Mouse (Mus musculus): ENCODE measurements at regions not wholly inside any gene's neighbourhood (a gene's known extent, or its start where the extent isn't known, plus 50 kb on each side); places are given as distances from the start of the nearest gene placed in this dataset.

- DNase-seq (ENCODE audit: low spot score in 2 of 2) = no peak
Observed at GRCm38 (mm10) chr17:84129204-84129603, 58.5 kb downstream of the Zfp36l2 start.

DNA sequence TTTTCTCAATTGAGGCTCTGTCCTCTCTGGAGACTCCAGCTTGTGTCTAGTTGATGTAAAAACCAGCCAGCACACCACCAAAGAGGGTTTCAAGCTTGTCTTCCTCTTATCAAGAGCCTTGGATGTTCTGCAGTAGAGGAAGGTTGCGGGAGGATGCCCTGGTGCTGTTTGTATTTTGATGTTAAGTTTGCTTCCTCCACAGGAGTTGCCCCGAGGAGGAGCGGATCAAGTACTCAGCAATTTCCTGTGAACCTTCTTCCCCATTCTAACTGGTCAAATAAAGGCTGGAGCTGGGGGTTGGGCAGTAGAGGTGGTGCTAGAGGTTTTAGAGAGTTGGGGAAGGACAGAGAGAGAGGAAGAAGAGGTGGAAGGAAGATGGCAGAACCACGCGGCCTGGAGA is 59.5 kb downstream of the Zfp36l2 start:
- DNase-seq (ENCODE audit: low spot score in 2 of 2) = no peak

GRCm38 (mm10) chr17:84126168-84126567 is 61.6 kb downstream of the Zfp36l2 start:
- DNase-seq (ENCODE audit: low spot score in 2 of 2) = peak in 1 of 2 experiments; percentile 67

DNA sequence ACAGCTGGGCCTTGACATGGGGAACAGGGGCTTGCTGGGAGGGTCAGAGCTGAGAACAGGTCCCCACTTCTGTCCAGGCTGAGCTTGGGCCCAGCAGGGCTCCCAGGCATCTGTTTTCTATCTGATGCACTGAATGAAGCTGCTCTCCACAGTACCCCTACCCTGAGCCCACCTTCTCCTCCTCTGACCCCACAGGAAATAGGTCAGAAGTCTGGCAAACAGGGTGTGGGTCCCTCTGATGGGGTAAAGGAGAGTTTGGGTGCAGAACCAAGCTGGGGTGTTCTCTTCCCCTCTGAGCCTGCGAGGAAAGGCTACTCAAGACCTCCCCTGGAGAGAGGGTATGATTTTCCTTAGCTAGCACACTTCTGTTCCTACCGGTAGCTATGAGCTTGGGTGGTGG is 64.6 kb downstream of the Zfp36l2 start:
- no peak for DNase-seq (ENCODE audit: low spot score in 2 of 2)

DNA sequence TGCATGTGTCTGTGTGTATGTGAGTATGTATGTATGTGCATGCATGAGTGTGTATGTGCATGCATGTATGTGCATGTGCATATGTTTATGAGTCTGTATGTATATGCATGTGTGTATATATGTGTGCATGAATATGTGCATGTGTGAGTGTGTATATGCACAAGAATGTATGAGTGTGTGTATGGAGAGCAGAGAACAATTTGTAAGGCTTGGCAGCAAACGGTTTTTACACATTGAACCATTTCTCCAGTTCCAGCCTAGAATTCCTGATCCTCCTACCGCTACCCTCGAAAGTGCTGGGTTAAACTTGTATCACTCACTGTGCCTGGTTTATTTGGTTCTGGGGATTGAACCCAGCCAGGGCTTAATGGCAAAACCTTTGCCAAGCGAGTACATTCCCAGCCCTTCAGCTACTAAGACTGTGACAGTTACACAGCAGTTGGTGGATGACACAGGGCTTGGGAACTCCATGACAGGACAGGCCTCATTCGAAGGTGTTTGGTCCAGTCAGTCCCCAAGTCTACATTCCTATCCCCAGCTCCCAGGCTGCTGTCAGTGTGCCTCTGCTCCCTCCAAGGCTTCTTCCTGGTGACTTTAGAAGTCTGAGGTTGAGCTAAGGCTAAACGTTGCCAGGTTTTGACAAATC is 65.1 kb downstream of the Zfp36l2 start:
- DNase-seq (ENCODE audit: low spot score in 2 of 2) = no peak

DNA sequence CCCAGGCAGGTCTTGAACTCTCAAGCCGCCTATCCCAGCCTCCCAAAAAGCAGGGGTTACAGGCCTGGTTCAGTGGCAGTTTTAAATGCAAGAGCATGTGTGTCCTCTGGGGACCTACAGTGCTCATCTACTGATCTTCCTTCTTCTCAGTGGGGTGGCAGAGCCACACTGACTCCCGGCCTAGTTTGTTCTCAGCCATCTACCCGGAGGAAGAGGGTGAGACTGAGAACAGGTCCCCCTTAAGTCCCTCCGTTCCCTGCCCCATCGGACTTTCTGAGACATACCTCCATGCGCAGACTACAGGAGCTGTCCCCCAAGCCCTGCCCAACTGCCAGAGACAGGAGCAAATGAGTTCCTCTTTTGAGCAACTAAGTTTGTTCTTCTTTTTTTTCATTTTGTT is 66.5 kb downstream of the Zfp36l2 start:
- peak; percentile 52 to 79 for DNase-seq (ENCODE audit: low spot score in 2 of 2)

GRCm38 (mm10) chr17:84119221-84120017 is 68.3 kb downstream of the Zfp36l2 start:
- peak; percentile 72 to 83 for DNase-seq (ENCODE audit: low spot score in 2 of 2)

- DNase-seq (ENCODE audit: low spot score in 2 of 2) = no peak
Observed at GRCm38 (mm10) chr17:84118781-84119180, 69.0 kb downstream of the Zfp36l2 start.

GRCm38 (mm10) chr17:84118271-84118670 is 69.5 kb downstream of the Zfp36l2 start:
- DNase-seq (ENCODE audit: low spot score in 2 of 2) = peak in 1 of 2 experiments; percentile 51

- no peak for DNase-seq (ENCODE audit: low spot score in 2 of 2)
Observed at GRCm38 (mm10) chr17:84117756-84118155, 70.0 kb downstream of the Zfp36l2 start.

- DNase-seq (ENCODE audit: low spot score in 2 of 2) = peak; percentile 66 to 80
Observed at GRCm38 (mm10) chr17:84116340-84117279, 71.1 kb downstream of the Zfp36l2 start.

DNA sequence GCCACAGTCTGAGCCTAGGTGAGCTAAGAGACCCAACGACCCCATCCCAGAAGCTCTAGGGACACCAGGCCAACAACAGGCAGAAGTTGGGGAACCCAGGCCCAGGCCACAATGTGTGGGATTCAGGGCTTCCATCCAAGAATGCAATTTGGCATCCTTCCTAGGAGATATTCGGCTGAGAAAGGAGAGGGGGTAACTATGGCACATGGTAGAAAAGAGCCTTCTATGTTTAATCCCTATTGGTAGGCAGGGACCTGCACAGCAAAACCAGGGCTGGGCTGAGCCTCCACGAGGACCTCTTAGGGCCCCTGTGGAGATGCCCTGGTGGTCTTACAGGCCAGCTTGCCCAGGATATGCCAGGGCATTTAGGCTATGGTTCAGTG is 71.8 kb downstream of the Zfp36l2 start:
- DNase-seq (ENCODE audit: low spot score in 2 of 2) = no peak

- DNase-seq (ENCODE audit: low spot score in 2 of 2) = no peak
Observed at GRCm38 (mm10) chr17:84115133-84115532, 72.6 kb downstream of the Zfp36l2 start.

- no peak for DNase-seq (ENCODE audit: low spot score in 2 of 2)
Observed at GRCm38 (mm10) chr17:84114279-84114994, 73.3 kb downstream of the Zfp36l2 start.

DNA sequence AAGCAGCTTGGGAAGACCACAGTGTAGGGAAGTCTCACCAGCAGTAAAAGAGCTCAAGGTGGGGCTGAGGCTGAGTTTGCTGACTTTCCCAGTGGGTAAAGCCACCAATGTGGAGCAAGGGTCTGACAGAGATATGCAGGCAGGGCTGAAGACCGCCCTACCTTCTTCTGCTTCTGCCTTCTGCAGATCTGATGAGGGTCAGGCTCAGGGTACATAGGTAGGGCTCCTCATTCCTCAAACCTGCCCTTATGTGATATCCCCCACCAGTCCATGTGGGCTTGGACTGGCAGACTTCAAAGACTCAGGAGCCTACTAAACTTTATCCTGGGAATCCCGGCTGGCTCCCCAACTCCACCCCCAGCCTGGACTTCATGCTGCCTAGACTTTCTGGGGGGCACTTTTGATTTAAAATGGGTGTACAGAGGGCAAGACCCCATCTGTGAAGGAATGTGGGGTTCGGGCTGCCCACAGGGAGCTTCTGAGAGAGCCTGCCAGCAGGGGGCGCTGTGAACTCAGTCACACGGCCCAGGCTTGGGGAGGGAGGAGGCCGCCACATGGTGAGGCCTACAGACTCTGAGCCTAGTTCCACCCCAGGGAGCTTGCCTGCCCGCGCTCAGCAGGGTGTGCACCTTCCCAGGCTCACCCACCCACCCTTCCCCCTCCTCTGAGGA is 74.0 kb downstream of the Zfp36l2 start:
- DNase-seq (ENCODE audit: low spot score in 2 of 2) = peak; percentile 94 to 100

- DNase-seq (ENCODE audit: low spot score in 2 of 2) = no peak
Observed at GRCm38 (mm10) chr17:84112411-84113031, 75.2 kb downstream of the Zfp36l2 start.

DNA sequence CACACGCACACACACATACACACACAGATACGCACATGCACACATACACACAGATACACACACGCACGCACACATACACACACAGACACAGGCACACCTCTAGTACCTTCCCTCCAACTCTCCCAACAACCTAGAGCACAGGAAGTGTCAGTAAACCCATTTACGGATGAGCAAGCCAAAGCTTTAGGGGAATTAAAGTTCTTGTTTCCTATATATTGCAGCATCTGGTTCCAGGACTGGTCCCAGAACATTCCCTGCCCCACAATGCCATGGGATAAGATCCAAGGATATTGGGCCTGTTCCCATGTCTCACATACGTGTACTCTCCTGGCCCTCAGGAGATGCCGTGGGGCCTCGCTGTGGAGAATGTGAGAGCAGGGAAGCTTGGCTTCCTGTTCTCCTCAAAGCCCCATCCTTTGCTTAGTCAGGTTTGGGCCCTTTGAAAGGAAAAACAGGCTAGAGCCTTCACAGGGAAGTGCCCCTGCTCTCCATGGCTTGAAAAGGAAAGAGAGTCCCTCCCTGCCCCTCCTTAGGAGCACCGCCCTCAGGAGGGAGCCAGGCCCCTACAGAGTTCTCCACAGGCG is 75.9 kb downstream of the Zfp36l2 start:
- DNase-seq (ENCODE audit: low spot score in 2 of 2) = no peak

- DNase-seq (ENCODE audit: low spot score in 2 of 2) = no peak
Observed at GRCm38 (mm10) chr17:84110945-84111344, 76.8 kb downstream of the Zfp36l2 start.

DNA sequence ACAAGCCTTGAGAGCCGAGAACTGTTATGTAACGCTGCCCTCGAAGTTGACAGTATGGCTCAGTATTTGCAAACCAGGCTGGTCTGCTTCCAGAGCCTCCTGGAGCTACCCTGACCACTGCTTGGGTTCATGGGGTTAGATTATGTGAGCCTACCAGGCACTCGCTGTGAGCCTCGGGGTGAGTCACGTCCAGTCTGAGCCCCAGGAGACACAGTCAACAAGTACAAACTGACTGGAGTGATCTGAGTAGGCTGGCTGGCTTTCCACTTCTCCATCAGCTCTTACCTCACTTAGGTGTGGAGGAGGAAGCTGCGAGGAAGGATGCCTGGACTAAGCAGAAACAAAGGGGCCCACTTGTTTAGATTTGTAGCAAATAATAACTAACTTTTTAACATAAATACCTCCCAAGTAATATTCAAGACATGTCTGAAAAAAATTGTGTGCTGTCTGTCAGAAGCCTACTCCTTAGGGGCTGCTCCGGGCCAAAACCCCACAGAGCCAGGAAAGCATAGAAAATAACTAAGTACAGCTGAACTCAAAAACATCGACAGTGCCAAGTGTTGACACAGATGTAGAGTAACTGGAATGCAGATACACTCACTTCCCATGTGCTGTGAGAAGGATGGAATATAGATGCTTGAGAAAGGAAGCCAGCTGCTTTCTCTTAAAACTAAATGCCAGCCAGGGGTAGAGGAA is 77.6 kb downstream of the Zfp36l2 start:
- no peak for DNase-seq (ENCODE audit: low spot score in 2 of 2)

All from spleen, postnatal 4 days (tissue).